Mouse (Mus musculus) cerebellum, adult 2 months (tissue): ENCODE measurements around the gene Cmc1.
A peak's percentile ranks its signal among the peaks of the same experiment; 100 is the strongest.

Source experiments
- CTCF ChIP-seq: fragments of 200-500 bp; IDR thresholded peaks from 2 replicates; pipeline ENCODE4 v1.5.1; 2011; ENCODE audit warnings: low read depth, mild to moderate bottlenecking, control low read depth, low read length, moderate library complexity, borderline replicate concordance; ENCODE audit not compliant: insufficient read depth
- POLR2A ChIP-seq: fragments of 200-500 bp; IDR thresholded peaks from 2 replicates; pipeline ENCODE4 v1.6.1; 2011; ENCODE audit warnings: low read length, control low read depth, borderline replicate concordance; ENCODE audit not compliant: insufficient read depth

GRCm38 (mm10) chr9:118040218-118041021 is 109.6 kb downstream of the Cmc1 start, which contains the start of gene Azi2:
- TF ChIP-seq CTCF: peak; percentile 75
- peak; percentile 45; the same call in 1 of the 2 replicates for TF ChIP-seq POLR2A
